Mouse (Mus musculus) T-cell, adult 2 months (primary cell): ENCODE data around the gene Ccl17.
A peak's percentile ranks its signal among the peaks of the same experiment; 100 is the strongest.
"Not testable (repeated sequence)": the region's sequence is repeated elsewhere in the genome, so short reads cannot be mapped to it uniquely, and the experiment has no call there.

Experiments used
- DNase-seq: peaks from one replicate; pipeline ENCODE4 v3.0.0; 2022; ENCODE audit warnings: low spot score

Ccl17 gene

DNA sequence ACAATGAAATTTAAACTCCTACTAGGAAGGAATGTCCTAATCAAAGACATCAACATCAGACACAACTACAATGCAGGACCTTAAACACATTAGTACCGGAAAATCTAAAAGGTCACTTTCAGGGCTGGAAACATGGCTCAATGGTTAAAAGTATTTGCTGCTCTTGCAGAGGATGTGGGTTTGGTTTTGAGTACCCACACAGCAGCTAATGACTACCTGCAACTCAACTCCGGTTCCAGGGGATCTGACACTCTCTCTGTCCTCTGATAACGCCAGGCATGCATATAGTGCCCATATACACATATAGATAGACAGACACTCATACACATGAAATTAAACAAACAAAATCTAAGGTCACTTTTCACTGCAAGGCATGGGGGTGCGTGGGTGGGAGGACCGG lies 16.0 kb downstream of the Ccl17 start:
- DNase-seq: no peak

GRCm38 (mm10) chr8:94828284-94828683 lies 18.0 kb downstream of the Ccl17 start:
- no peak for DNase-seq

DNA sequence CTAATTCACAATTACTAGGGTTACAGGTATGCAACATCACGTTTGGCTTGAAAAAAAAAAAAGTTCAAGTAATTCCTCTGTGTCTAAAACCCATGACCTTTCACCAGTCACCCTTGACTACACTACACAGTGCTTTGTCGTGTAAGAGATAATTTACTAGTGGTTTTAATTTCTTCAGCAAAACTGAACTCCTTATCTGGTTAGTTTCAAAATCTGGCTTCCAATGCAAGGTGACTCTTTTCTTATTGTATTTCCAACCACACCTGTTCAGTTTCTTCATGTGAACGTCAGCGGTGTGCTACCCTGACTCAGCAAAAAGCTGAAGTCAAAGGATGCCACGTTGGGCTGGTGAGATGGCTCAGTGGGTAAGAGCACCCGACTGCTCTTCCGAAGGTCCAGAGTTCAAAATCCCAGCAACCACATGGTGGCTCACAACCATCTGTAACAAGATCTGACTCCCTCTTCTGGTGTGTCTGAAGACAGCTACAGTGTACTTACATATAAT lies 23.7 kb downstream of the Ccl17 start:
- DNase-seq: not testable (repeated sequence)

DNA sequence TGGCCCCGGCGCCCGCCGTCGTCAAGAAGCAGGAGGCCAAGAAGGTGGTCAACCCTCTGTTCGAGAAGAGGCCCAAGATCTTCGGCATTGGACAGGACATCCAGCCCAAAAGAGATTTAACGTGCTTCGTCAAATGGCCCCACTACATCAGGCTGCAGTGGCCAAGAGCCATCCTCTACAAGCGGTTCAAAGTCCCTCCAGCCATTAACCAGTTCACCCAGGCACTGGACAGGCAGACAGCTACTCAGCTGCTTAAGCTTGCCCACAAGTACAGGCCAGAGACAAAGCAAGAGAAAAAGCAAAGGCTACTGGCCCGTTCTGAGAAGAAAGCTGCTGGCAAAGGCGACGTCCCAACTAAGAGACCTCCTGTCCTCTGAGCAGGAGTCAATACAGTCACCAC lies 25.5 kb downstream of the Ccl17 start:
- DNase-seq: not testable (repeated sequence)

DNA sequence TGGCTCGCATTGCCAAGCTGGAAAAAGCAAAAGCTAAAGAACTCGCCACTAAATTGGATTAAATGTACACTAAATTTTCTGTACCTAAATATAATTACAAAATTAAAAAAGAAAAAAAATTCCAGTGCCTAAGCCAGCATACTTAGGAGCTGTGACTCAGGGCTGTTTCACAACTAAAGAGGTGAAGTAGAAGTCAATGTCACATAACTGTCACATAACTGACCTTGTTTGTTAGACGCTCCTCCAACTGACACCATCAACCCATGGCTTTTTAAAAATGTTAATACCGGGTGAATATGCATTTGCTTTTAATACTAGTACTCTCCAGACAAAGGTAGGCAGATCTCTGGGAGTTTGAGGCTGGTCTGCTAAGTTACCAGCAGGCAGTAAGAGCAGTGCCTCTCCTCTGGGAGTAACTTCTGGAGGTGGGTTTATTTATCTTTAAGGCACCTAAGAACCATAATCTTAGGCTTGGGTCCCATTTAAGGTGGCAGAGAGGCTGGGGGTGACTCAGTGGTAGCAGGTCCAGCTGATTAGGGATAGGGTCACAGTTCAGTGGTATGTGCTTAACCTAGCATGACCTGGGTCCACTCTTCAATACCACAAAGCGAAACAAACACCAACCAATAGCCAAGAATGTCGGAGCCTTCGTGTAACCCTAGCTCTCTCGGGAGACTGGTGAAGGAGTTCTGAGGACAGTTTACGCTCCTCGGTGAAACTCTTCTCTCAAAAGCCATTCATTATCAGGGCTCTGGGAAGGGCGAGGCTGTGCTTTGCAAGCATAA lies 26.4 kb downstream of the Ccl17 start:
- no peak for DNase-seq

DNA sequence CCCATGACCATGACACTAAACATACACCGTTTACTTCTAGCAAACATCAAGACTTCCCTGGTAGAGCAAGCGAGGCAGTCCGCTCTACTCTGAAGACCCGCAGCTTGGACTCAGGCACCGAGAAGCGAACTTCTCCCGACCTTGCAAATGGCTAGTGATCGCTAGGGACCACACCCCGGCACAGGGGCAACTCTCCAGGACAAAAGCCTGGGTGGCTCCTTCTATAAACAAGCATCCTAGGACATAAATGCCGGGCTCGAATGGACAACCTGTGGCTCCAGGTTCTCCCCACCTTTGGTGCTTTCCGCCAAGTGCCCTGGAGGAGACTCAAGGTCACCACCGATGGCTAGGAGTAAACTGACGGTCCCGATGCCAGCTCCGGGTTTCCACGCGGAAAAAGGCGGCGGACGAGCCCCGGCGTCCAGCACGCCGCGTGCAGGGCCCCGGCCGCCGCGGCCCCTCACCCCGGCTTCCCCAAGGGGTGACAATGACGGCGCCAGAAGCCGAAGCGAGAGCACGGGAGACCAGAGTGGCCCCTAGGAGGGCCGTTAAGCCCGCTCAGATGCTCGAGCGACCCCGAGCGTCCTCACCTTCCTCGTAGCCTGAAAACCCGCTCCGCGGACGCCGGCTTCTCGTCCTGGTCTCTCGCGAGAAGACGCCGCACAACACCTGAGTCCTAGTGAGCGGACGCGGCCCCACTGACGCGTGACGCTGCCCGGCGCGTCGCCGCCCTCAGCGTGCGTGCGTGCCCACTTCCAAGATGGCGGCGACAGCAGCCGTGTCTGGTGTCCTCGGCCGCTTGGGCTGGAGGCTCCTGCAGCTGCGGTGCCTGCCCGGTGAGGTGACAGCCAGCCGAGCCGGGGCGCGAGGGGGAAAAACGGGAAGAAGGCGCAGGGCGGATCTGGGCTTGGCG lies 27.7 kb downstream of the Ccl17 start, which contains the start of the genes Coq9 and Ciapin1:
Coq9 (plus strand) TSS at position 660 of the 913 bp plus-strand sequence.
Ciapin1 (minus strand) TSS at position 697 of the 913 bp plus-strand sequence.
- peak; percentile 96 for DNase-seq

GRCm38 (mm10) chr8:94838600-94838999 lies 28.3 kb downstream of the Ccl17 start:
- peak; percentile 76 for DNase-seq

DNA sequence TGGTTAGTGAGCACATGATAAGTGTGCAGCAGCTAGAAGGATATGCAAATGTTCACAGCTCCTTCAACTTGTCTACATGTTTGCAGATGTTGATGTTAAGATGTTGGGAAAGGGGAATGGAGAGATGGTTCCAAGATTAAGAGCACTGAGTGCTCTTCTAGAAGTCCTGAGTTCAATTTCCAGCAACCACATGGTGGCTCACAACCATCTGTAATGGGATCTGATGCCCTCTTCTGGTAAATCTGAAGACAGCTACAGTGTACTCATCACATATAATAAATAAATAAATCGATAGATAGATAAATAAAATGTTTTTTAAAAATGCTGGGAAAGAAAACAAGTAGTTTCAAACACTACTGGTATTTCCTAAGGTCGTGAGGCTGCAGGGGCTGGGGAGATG lies 30.9 kb downstream of the Ccl17 start:
- no peak for DNase-seq

DNA sequence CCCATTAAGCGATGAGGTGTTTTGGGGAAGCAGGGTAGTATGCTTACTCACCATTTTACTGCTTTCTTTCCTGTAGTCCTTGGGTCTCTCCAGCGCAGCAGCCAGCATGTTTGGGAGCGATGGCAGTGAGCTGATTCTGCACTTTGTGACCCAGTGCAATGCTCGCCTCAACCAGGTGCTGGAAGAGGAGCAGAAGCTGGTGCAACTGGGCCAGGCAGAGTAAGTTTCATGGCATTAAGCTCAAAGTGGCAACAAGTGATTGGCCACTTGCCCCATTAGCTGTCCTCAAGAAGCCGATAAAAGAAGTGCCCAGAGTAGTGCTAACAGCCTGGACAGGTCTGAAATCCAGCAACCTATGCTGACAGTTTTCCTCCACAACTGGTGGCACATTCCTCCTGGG lies 39.8 kb downstream of the Ccl17 start:
- DNase-seq: no peak

GRCm38 (mm10) chr8:94854761-94855160 lies 44.5 kb downstream of the Ccl17 start:
- not testable (repeated sequence) for DNase-seq

- no peak for DNase-seq
These were observed 46.7 kb downstream of the Ccl17 start for GRCm38 (mm10) chr8:94857011-94857345.

GRCm38 (mm10) chr8:94857346-94858173 lies 47.3 kb downstream of the Ccl17 start, which contains the start of gene Polr2c:
Gene Polr2c (plus strand): TSS chr8:94857450.
- peak; percentile 88 for DNase-seq

GRCm38 (mm10) chr8:94861352-94861910 lies 51.2 kb downstream of the Ccl17 start:
- DNase-seq: peak; percentile 54
